In the genomic region with DNA sequence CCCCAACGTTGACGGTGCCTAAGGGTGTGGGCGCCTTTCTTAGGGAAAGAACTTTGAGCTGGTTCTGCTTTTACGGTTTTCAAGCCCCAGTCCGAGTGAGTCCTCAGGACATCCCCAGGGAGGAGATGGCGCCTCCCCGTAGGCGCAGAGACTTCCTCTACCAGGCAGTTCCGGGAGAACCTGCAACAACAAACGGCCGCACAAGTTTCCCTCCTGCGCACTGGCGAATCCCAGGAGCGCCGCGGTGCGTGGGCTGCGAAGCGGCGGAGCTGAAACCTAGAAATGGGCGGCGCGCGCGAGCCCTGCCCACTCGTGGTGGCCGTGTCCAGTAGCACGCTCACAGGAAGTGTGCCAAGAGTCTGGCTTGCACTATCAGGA, we compare ENCODE assay signal across 8 mouse cellular contexts. TPM values are rescaled to one million over a fixed set of nuclear protein-coding genes. Genes with fewer than 3 reads are reported as not detected.
DNase-seq lines count a peak whose midpoint lies in the region; ATAC-seq and TF ChIP-seq lines count a peak whose summit lies in the region.

No protein-coding gene starts in this region.

- no peak for TF ChIP-seq EP300 in stomach, postnatal 0 days (optimal IDR thresholded peaks at IDR 0.05)

- H3K9me3 ChIP-seq in heart, embryonic 12.5 days (replicated peaks) = no peaks in the 10 kb centered on the region
- no peaks in the 10 kb centered on the region for H3K9me3 ChIP-seq in kidney, embryonic 14.5 days (ENCODE audit: control insufficient read depth, low read length)
- H3K9me3 ChIP-seq in liver, embryonic 11.5 days (ENCODE audit: control insufficient read depth, low read length) = no peaks in the 10 kb centered on the region
- H3K9me3 ChIP-seq in midbrain, embryonic 16.5 days (replicated peaks; ENCODE audit: control insufficient read depth, low read length, poor library complexity, severe bottlenecking) = no peaks in the 10 kb centered on the region
- no peaks in the 10 kb centered on the region for H3K9me3 ChIP-seq in stomach, postnatal 0 days (ENCODE audit: control insufficient read depth, low read length)

- H3K4me1 ChIP-seq in embryonic fibroblast, embryonic 13.5 days (ENCODE audit: control insufficient read depth, insufficient read depth, low read length) = peaks cover 2% of the 10 kb centered on the region; the same call in 1 of the 2 replicates
- peaks cover 16% of the 10 kb centered on the region; the same call in 1 of the 2 replicates for H3K4me1 ChIP-seq in heart, embryonic 12.5 days (replicated peaks)
- H3K4me1 ChIP-seq in kidney, embryonic 14.5 days (ENCODE audit: control insufficient read depth, insufficient read depth, low read length) = peaks cover 15% of the 10 kb centered on the region; the same call in 1 of the 2 replicates
- H3K4me1 ChIP-seq in liver, embryonic 11.5 days (replicated peaks; ENCODE audit: control insufficient read depth, insufficient read depth, low read length) = no peaks in the 10 kb centered on the region
- peaks cover 17% of the 10 kb centered on the region for H3K4me1 ChIP-seq in midbrain, embryonic 16.5 days (ENCODE audit: control insufficient read depth, insufficient read depth, low read length)
- no peaks in the 10 kb centered on the region for H3K4me1 ChIP-seq in stomach, postnatal 0 days (replicated peaks; ENCODE audit: control insufficient read depth, insufficient read depth)

- TF ChIP-seq CTCF in embryonic fibroblast, embryonic 13.5 days (IDR thresholded peaks at IDR 0.05; ENCODE audit: borderline replicate concordance, insufficient read depth, low read length) = no peak
- TF ChIP-seq CTCF in stomach, postnatal 0 days (IDR thresholded peaks at IDR 0.05; ENCODE audit: low read depth) = peak; percentile 42

- no peak for TF ChIP-seq POLR2A in embryonic fibroblast, embryonic 13.5 days (IDR thresholded peaks at IDR 0.05; ENCODE audit: low read depth, low read length)

- H3K4me2 ChIP-seq in heart, embryonic 12.5 days = peak overlapping the region; percentile 100
- H3K4me2 ChIP-seq in kidney, embryonic 14.5 days (replicated peaks; ENCODE audit: low read depth, low read length) = peak overlapping the region; percentile 90
- peak overlapping the region; percentile 87 for H3K4me2 ChIP-seq in liver, embryonic 11.5 days
- peak overlapping the region; percentile 97 for H3K4me2 ChIP-seq in midbrain, embryonic 16.5 days (ENCODE audit: low read length)
- H3K4me2 ChIP-seq in stomach, postnatal 0 days (replicated peaks; ENCODE audit: low read depth) = peak overlapping the region; percentile 93

- WGBS in heart, embryonic 12.5 days = under 1% methylated on average over 28 of the region's 28 CpGs
- WGBS in kidney, embryonic 14.5 days = under 1% methylated on average over 28 of the region's 28 CpGs
- 1% methylated on average over 28 of the region's 28 CpGs for WGBS in liver, embryonic 11.5 days
- WGBS in midbrain, embryonic 16.5 days = under 1% methylated on average over 28 of the region's 28 CpGs
- WGBS in stomach, postnatal 0 days = under 1% methylated on average over 28 of the region's 28 CpGs

- peak; percentile 61 to 77 for DNase-seq in left cerebral cortex, adult 18-20 months (ENCODE audit: low spot score in 2 of 2)
- no peak for DNase-seq in left cerebral cortex, adult 11 months (ENCODE audit: low spot score)
- DNase-seq in liver, embryonic 11.5 days (ENCODE audit: low spot score) = peak; percentile 47
- peak; percentile 78 for DNase-seq in stomach, postnatal 0 days (ENCODE audit: low spot score)

- no peak overlapping the region for H3K27ac ChIP-seq in embryonic fibroblast, embryonic 13.5 days (ENCODE audit: insufficient read depth, low read length)
- H3K27ac ChIP-seq in heart, embryonic 12.5 days (ENCODE audit: poor library complexity, severe bottlenecking) = peak overlapping the region; percentile 85
- H3K27ac ChIP-seq in kidney, embryonic 14.5 days (ENCODE audit: low read depth, low read length) = no peak overlapping the region
- H3K27ac ChIP-seq in liver, embryonic 11.5 days (ENCODE audit: low read depth, low read length) = no peak overlapping the region
- H3K27ac ChIP-seq in midbrain, embryonic 16.5 days (ENCODE audit: low read length) = no peak overlapping the region
- H3K27ac ChIP-seq in stomach, postnatal 0 days (replicated peaks) = no peak overlapping the region

- H3K27me3 ChIP-seq in heart, embryonic 12.5 days (replicated peaks) = peaks cover 26% of the 10 kb centered on the region
- H3K27me3 ChIP-seq in kidney, embryonic 14.5 days (ENCODE audit: control insufficient read depth, insufficient read depth, low read length) = peaks cover 27% of the 10 kb centered on the region
- H3K27me3 ChIP-seq in liver, embryonic 11.5 days (replicated peaks; ENCODE audit: control insufficient read depth, insufficient read depth, low read length) = peaks cover 23% of the 10 kb centered on the region
- peaks cover 44% of the 10 kb centered on the region for H3K27me3 ChIP-seq in midbrain, embryonic 16.5 days (ENCODE audit: control insufficient read depth, insufficient read depth, low read depth, low read length)
- H3K27me3 ChIP-seq in stomach, postnatal 0 days (ENCODE audit: control insufficient read depth, insufficient read depth, low read length) = no peaks in the 10 kb centered on the region

- peak overlapping the region; percentile 35 for H3K4me3 ChIP-seq in embryonic fibroblast, embryonic 13.5 days (ENCODE audit: insufficient read depth, low read length)
- H3K4me3 ChIP-seq in heart, embryonic 12.5 days = peak overlapping the region; percentile 71
- H3K4me3 ChIP-seq in kidney, embryonic 14.5 days (ENCODE audit: low read length) = peak overlapping the region; percentile 43
- H3K4me3 ChIP-seq in liver, embryonic 11.5 days (ENCODE audit: low read depth, low read length) = peak overlapping the region; percentile 52
- H3K4me3 ChIP-seq in midbrain, embryonic 16.5 days (ENCODE audit: low read depth, low read length) = peak overlapping the region; percentile 47
- peak overlapping the region; percentile 45 for H3K4me3 ChIP-seq in stomach, postnatal 0 days (ENCODE audit: low read depth, low read length)

- H3K9ac ChIP-seq in heart, embryonic 12.5 days = peak overlapping the region; percentile 85
- H3K9ac ChIP-seq in kidney, embryonic 14.5 days (ENCODE audit: low read depth, low read length) = peak overlapping the region; percentile 52
- peak overlapping the region; percentile 34; the same call in 1 of the 2 replicates for H3K9ac ChIP-seq in liver, embryonic 11.5 days (ENCODE audit: low read depth, low read length)
- peak overlapping the region; percentile 63 for H3K9ac ChIP-seq in midbrain, embryonic 16.5 days (ENCODE audit: low read depth, low read length)
- peak overlapping the region; percentile 45; the same call in 1 of the 2 replicates for H3K9ac ChIP-seq in stomach, postnatal 0 days (ENCODE audit: low read length)

- ATAC-seq in heart, embryonic 12.5 days (ENCODE audit: insufficient number of reproducible peaks, low FRiP score) = peak; percentile 65; the same call in 1 of the 2 replicates
- 0 out of 2 replicates have a peak, but pooled peaks have one; percentile 29 for ATAC-seq in kidney, embryonic 14.5 days (ENCODE audit: low FRiP score, low TSS enrichment)
- no peak for ATAC-seq in liver, embryonic 11.5 days (replicated peaks; ENCODE audit: low FRiP score)
- no peak for ATAC-seq in midbrain, embryonic 16.5 days
- ATAC-seq in stomach, postnatal 0 days (ENCODE audit: low FRiP score, low TSS enrichment) = peak; percentile 71

- H3K36me3 ChIP-seq in heart, embryonic 12.5 days = no peaks in the 10 kb centered on the region
- H3K36me3 ChIP-seq in kidney, embryonic 14.5 days (ENCODE audit: control insufficient read depth, insufficient read depth, low read length) = no peaks in the 10 kb centered on the region
- no peaks in the 10 kb centered on the region for H3K36me3 ChIP-seq in liver, embryonic 11.5 days (ENCODE audit: control insufficient read depth, insufficient read depth, low read length)
- no peaks in the 10 kb centered on the region for H3K36me3 ChIP-seq in midbrain, embryonic 16.5 days (ENCODE audit: control insufficient read depth, insufficient read depth, low read length)
- H3K36me3 ChIP-seq in stomach, postnatal 0 days (ENCODE audit: control insufficient read depth, insufficient read depth, low read length) = no peaks in the 10 kb centered on the region

RNA-seq across cellular contexts. Expression of gene Prr15, which starts 2.0 kb away (rescaled TPM):
- total RNA-seq in left cerebral cortex, adult 18-20 months (2021) = 1 to 10 TPM; 1.3 to 3.7 TPM
- 0.35 TPM in 1 of 2 replicates, not detected in the other for polyA plus RNA-seq in embryonic fibroblast, embryonic 13.5 days (2011; ENCODE audit: insufficient read length, low read depth, missing spikeins)
- 13.7 and 14.2 TPM in 2 replicates for polyA plus RNA-seq in heart, embryonic 12.5 days (2016; fragmentation: Nextera tagmentation; extraction: Ambion mirVana)
- 6.2 and 6.4 TPM in 2 replicates for polyA plus RNA-seq in kidney, embryonic 14.5 days (2014; fragmentation: Nextera tagmentation; extraction: Ambion mirVana)
- polyA plus RNA-seq in liver, embryonic 11.5 days (2014; fragmentation: Nextera tagmentation; extraction: Ambion mirVana) = 1.1 and 1.3 TPM in 2 replicates
- 2.0 TPM in 2 replicates for polyA plus RNA-seq in midbrain, embryonic 16.5 days (2015; fragmentation: Nextera tagmentation; extraction: Ambion mirVana)
- polyA plus RNA-seq in stomach, postnatal 0 days (2015; fragmentation: Nextera tagmentation; extraction: Ambion mirVana) = 6.9 and 8.2 TPM in 2 replicates

Comparison
In these comparisons a context has a peak if more than half of its experiments do, and no peak if none do; other contexts are left out.
1. ATAC-seq: peak in heart, embryonic 12.5 days (single experiment), kidney, embryonic 14.5 days (single experiment) and stomach, postnatal 0 days (single experiment); none in liver, embryonic 11.5 days (single experiment) and midbrain, embryonic 16.5 days (single experiment).
2. H3K9ac ChIP-seq: peak in every context shown above with its lines; median percentile 85 in heart, embryonic 12.5 days; 63 in midbrain, embryonic 16.5 days; 52 in kidney, embryonic 14.5 days; 45 in stomach, postnatal 0 days; 34 in liver, embryonic 11.5 days.
3. Peak in every context shown above with its lines, with median percentiles within 50 percentile points of each other: H3K4me3 ChIP-seq and H3K4me2 ChIP-seq.